Mouse (Mus musculus): ENCODE results near the gene Acer3.

Acer3 gene

DNA sequence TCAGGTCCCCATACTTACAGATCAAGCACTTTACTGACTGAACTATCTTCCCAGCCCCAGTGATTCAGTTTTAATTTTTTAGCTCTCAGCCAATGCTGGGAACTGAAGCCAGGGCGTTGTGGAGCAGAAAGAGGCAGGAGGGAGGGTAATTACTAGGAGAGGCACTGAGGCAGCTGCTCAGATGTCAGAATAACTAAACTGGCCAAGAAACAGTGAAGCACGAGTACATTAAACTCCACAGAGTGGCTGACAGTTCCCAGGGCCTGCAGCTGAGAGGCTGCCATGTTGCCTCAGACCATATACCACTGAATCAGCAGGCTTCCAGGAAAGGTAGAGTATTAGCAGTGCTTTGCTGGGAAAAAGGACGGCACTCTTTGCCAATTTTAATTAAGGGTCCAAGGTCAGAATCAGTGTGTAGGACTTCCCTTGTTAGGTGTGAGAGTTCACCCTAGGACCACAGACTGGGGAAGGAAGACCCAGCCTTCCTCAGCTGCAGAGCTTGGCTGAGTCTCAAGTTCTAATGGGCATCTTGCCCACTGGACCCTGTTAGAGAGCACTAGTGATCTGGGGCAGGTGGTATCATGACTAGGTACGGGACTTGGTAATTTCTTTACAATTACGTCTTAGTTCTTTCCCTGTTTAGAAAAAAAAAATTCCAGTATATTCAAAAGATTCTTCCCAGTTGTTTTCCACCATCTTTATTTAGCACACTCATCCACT lies 11.8 kb upstream of the Acer3 start:
- in situ Hi-C loops (cut with MboI), result no loop called here

DNA sequence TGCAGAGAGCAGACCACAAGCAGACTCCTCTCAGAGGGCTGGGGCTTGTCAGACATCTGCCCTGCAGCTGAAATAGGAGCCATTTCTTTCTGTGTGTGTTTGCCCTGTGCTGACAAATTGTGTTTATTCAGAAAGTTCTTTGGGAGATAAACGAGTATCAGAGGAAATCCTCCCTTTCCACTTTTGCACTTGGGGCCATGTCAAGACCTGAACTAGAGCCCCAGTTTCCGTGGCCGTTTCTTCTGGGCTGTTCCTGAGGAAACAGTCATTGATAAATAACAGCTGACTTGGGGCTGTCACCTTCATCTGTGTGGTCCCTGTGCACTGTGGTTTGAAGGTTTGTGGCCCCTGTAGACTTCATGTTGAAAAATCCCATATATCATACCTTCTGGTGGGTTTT lies 10.9 kb upstream of the Acer3 start:
- in situ Hi-C loops (cut with MboI), result no loop called here

- in situ Hi-C loops (cut with MboI), result no loop called here
These were observed 9.5 kb upstream of the Acer3 start for GRCm38 (mm10) chr7:98330375-98331002.

DNA sequence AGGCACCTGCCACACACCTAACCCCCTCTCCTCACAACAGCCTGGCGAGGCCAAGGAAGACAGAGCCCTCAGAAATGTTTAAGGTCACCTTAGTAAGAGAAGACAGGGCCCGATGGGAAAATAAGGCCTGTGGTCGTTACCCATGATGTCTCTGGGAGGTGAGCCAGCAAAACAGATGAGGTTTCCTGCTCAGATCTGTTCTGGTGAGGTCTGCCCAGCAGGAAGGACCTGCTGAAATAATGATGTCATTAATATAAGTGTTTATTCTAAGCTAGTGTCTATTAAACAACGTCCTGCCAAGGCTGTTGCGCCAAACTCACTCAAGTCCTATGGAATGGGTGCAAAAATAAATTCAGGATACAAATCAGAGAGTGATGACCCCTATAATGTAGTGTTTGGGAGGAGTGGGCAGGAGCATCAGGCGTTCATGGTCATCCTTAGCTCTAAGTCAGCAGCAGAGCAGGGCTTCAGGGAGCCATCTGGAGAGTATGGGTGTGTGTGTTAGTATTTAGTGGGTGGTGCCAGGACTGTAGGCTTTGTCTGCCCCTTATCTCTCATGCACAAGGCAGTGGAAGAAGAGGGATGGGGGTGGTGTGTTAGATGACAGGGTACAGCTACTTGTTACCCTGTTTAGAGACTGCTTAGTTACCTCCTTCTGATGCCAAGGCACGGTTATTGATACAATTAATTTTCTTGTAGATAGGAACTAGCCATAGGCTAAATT lies 8.8 kb upstream of the Acer3 start:
- in situ Hi-C loops (cut with MboI), result no loop called here

DNA sequence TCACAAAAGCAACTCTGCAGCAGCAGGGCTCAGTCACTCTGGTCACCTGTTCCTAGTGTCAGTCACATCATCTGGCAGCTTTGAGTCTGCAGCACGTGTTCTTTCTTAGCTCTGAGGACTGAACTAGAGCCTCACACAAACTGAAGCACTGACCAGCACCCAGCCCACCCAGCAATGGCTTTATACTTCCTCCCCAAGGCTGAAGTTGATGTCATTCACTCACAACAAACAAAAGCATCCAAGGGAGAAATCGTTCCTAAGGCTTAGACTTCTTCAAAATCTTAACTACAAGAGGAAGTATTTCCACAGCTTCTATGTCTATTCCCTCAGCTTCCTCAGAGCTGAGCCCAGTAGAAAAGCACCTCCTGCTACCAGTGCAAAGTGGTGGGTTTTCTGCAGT lies 7.3 kb upstream of the Acer3 start:
- in situ Hi-C loops (cut with MboI), result no loop called here

- in situ Hi-C loops (cut with MboI), result no loop called here
These were observed 5.0 kb upstream of the Acer3 start for GRCm38 (mm10) chr7:98326051-98326450.

DNA sequence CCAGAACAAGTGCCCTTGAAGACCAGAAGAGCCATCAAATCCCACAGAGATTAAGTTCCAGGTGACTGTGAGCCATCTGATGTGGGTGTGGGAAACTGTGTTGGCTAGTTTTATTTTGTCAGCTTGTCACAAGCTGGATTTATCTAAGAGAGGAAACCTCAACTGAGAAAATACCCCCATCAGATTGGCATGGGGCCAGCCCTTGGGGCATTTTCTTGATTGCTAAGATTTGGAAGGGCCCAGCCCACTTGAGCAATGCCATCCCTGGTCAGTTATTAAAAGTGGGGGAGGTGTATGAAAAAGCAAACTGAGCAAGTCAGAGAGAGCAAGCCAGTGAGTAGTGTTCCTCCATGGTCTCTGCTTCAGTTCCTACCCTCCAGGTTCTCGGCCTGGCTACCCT lies 3.2 kb upstream of the Acer3 start:
- in situ Hi-C loops (cut with MboI), result no loop called here

DNA sequence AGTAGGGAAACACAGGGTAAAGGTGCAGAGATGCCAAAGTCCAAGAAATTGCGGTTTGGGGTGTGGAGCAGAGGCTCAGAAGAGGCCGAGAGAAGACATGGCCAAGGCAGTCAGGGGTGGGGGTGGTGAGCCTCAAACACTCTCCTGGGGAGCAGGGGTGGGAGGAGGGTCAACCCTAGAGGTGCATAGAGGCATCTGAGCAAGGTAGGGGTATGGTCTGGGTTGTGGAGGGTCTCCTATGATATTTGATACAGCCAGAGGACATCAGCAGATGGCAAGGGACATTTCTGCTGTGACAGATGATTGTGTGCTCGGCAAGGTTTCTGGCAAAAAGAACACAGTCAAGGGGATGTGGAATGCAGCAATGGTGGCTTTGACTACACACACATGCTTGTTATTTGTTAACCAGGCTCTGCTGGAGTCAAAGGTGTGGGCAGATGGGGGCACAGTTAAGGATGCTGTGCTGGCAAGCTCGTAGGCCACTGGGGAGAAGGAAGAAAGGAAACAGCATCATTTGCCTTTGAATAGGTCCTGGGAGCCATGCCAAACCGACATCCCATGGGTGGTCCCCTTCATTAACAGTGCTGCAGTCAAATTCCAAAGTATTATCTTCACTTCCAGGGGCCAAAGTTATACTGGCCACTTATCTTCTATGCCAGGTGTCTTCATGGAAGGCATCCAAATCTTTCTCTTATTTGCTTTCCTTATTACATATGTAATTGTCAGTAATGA lies 2.4 kb upstream of the Acer3 start:
- in situ Hi-C loops (cut with MboI), result no loop called here

- in situ Hi-C loops (cut with MboI), result no loop called here
These were observed 1.4 kb upstream of the Acer3 start for GRCm38 (mm10) chr7:98322415-98322814.

DNA sequence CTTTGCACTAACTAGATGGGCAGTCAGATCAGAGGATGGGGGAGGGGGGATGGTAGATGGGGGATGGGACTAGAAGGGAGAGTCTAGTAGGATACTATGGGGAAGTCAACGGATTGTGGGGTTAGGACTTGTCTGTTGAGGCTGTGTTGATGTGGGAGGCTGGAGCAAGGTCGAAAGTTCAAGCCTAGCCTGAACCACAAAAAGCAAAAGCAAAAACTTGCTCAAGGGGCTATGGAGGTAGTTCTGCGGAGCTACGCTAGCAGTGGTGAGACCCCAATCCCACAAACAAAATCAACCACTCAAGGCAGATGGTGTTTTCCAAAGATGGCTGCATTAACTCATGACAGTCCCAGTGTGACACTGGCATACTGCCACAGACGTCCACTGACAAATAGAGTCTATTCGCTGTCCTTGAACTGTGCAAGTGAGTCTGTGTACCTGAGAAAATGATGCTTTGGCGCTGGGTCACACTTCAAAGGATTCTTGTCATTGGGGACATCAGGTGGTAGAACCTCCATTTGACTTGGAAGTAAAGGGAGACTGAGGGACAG lies 927 bp downstream of the Acer3 start:
- in situ Hi-C loops (cut with MboI), result no loop called here

GRCm38 (mm10) chr7:98316568-98316967 lies 4.4 kb downstream of the Acer3 start:
- in situ Hi-C loops (cut with MboI), result no loop called here

- in situ Hi-C loops (cut with MboI), result no loop called here
These were observed 5.9 kb downstream of the Acer3 start for GRCm38 (mm10) chr7:98315087-98315486.

- in situ Hi-C loops (cut with MboI), result no loop called here
These were observed 8.7 kb downstream of the Acer3 start for GRCm38 (mm10) chr7:98312185-98312920.

GRCm38 (mm10) chr7:98310266-98310665 lies 10.7 kb downstream of the Acer3 start:
- in situ Hi-C loops (cut with MboI), result no loop called here

DNA sequence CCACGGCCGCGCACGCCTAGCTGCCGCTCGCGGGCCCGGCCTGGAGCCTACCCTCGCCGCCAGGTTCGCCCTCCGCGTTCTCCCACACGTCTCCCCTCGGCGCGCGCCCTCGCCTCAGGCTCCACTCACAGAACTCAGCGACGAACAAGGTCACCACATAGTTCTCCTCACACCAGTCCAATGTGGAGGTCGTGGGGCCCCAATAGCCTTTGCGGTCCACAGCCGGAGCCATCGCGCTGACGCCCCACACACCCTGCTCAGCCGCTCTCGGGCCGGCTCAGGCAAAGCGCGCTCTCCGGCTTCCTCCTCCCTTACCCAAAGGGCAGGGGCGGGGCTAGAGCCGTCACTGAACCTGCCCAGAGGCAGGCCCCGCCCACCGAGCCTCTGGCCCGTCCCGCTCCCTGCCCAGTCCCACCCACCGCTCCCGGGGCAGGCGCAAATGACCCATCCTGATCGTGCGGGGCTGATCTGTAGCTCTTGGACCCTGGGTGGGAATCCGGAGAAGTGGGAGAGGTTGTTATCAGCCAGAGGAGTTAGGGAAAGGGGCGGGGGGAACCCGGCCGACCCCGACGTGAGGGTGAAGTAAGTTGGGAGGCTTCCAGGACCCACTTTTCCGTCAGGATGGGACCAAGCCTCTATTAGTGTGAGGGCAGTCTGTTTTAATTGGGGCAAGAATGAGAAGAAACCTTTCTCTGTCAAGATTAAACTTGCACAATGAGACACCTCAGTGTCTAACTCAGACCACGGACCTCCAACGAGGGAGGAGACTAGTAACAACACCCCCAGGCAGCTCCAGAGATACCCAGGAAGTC lies 11.6 kb downstream of the Acer3 start:
- in situ Hi-C loops (cut with MboI), result no loop called here

GRCm38 (mm10) chr7:98308607-98309218 lies 12.3 kb downstream of the Acer3 start:
- in situ Hi-C loops (cut with MboI), result no loop called here

DNA sequence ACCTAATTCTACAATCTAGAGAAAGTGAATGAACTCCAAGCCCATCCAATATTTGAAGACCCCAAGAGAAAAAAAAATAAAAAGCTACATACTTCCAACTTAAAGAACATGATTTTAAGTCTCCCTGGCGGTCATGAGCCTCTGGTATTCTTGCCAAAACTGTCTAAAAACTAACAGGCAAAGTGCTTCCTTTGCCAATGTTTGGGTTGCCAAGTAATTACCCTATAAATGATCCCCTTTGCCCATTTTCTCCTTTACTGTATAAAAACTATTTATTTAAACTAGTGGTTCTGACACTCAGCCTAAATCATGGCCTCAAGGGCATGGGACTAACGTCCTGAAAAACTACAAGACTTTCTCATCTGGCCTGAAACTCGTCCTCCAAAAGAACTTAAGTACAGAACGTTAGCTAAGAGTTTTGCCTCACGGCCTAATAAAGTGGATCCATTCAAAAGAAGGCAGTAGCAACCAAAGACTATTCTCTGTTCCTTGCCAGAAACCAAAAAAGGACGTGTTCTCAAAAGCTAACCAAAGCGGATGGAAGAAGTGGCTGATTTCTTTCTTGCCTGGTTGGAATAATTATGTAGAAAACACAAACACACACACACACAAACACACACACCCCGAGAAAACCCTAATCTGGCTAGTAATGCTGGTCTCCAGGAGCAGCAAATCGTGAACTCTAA lies 12.9 kb downstream of the Acer3 start:
- in situ Hi-C loops (cut with MboI), result no loop called here

DNA sequence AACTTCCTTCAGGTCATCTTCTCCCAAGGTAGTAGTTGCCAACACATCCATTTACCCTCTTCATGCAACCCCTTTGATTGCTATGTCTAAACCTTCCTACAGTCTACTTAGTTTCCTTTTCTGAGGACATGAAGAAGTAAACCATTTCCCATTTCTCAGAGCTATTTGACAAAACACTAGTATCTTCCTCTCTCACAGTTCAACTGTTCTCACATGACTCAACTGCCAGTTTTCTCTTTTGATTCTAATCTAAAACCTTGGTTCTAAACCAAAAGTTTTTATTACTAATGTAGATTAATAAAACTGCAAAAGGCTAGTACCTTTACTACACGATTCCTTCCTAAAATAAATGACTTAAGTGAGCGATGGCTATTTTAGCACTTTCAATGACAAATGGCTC lies 13.6 kb downstream of the Acer3 start:
- in situ Hi-C loops (cut with MboI), result no loop called here

- in situ Hi-C loops (cut with MboI), result no loop called here
These were observed 28.1 kb downstream of the Acer3 start for GRCm38 (mm10) chr7:98292901-98293300.

DNA sequence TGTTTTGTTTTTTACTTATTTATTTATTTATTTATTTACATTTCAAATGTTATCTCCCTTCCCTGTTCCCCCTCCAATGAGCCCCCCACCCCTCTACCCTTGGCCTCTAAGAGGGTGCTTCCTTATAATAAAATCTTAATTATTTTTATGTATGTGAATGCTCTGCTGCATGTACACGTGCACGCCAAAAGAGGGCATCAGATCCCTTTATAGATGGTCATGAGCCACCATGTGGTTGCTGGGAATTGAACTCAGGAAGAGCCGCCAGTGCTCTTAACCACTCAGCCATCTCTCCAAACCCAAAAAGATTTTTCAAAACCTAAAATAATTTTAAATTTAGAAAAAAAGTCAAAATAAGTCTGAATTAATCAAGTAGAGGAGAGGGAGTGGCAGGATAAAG lies 31.4 kb downstream of the Acer3 start:
- in situ Hi-C loops (cut with MboI), result no loop called here
